Mouse (Mus musculus) cerebellum, adult 2 months (tissue): Measurements from ENCODE around the gene Lyl1. TPM values are rescaled to one million over a fixed set of nuclear protein-coding genes. Genes with fewer than 3 reads are reported as not detected.

ENCODE experiments used
- DNase-seq, 2 experiments: peaks; one replicate each; pipeline ENCODE4 v3.0.0; 2021
- H3K27ac ChIP-seq: fragments of 200-500 bp; 2 replicates; pipeline ENCODE4 v1.5.1; 2012; ENCODE audit warnings: low read length, control low read depth, inconsistent platforms; ENCODE audit not compliant: insufficient read depth
- H3K27me3 ChIP-seq: fragments of 200-500 bp; 2 replicates; pipeline ENCODE4 v1.6.1; 2012; ENCODE audit warnings: inconsistent platforms, mild to moderate bottlenecking, low read length, moderate library complexity; ENCODE audit not compliant: control insufficient read depth, insufficient read depth
- H3K4me1 ChIP-seq: fragments of 200-500 bp; 2 replicates; pipeline ENCODE4 v1.6.1; 2011; ENCODE audit warnings: low read length; ENCODE audit not compliant: control insufficient read depth, insufficient read depth
- H3K4me3 ChIP-seq: fragments of 200-500 bp; replicated peaks from 2 replicates; pipeline ENCODE3; 2011; ENCODE audit warnings: mild to moderate bottlenecking, low read depth, low read length, control low read depth; ENCODE audit not compliant: insufficient read depth
- CTCF ChIP-seq: fragments of 200-500 bp; IDR thresholded peaks from 2 replicates; pipeline ENCODE4 v1.5.1; 2011; ENCODE audit warnings: low read depth, mild to moderate bottlenecking, control low read depth, low read length, moderate library complexity, borderline replicate concordance; ENCODE audit not compliant: insufficient read depth
- POLR2A ChIP-seq: fragments of 200-500 bp; IDR thresholded peaks from 2 replicates; pipeline ENCODE4 v1.6.1; 2011; ENCODE audit warnings: low read length, control low read depth, borderline replicate concordance; ENCODE audit not compliant: insufficient read depth
- WGBS: fragments of 180-500 bp; shearing (Covaris S2); methylation state at CpG from one replicate; pipeline ENCODE4 v1.1.7; 2018; 5-methylcytosine and 5-hydroxymethylcytosine counted together
- polyA plus RNA-seq: library from polyadenylated mRNA; depleted of rRNA; stranded (reverse); fragments of >200 nt; gene quantifications from 2 replicates; pipeline ENCODE4 v1.2.3, GENCODE M21; 2012

Lyl1 gene
- polyA plus RNA-seq, 1 experiment: 1.7 TPM

DNA sequence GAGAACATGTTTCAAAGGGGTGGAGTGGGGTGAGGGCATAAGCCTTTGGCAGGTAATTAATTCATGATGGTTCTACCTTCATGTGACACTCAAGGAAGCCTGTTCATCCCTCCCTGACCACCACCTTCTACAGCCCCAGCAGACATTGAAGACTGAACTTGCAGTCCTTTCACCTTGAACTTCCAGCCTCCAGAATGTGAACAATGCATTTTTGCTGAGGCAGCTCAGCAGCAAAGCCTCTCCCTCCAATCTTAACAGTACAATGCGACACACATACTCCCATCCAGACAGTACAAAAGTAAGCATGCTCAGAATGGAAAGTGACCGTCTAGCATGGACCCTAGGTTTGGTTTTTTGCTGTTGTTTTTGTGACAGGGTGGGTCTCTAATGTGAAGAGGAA is 19.8 kb upstream of the Lyl1 start:
- Histone ChIP-seq H3K4me1 (peaks cover 19% of the 10 kb centered on the region), H3K27ac (no peak overlapping the region), H3K4me3 (no peak overlapping the region), H3K27me3 (no peaks in the 10 kb centered on the region)
- 80% methylated on average over 2 of the region's 2 CpGs for WGBS
- no peak for DNase-seq
- no peak for TF ChIP-seq POLR2A
- TF ChIP-seq CTCF: no peak

DNA sequence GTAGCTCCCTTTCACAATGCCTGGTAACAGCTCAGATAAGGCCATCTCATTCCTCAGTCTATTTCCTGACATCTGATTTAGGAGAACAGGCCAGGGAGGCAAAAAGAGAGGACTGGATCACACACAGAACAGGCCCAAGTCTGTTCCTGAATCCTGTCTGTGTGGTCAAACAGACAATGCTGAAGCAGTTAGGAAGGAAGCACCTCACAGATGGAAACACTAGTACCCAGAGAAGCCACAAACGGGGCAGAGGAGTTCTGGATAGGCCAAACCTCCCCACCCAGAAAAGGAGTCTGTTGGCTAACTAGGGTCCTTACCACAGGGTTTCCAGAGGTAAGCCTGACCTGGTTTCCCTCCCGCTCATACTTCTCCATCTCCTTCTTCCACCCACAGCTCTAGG is 19.0 kb upstream of the Lyl1 start:
- WGBS: 80% methylated on average over 2 of the region's 2 CpGs
- peaks cover 18% of the 10 kb centered on the region for H3K4me1 ChIP-seq
- H3K27ac ChIP-seq: no peak overlapping the region
- H3K27me3 ChIP-seq: no peaks in the 10 kb centered on the region
- TF ChIP-seq POLR2A (no peak), CTCF (no peak)
- no peak overlapping the region for H3K4me3 ChIP-seq
- DNase-seq: no peak

DNA sequence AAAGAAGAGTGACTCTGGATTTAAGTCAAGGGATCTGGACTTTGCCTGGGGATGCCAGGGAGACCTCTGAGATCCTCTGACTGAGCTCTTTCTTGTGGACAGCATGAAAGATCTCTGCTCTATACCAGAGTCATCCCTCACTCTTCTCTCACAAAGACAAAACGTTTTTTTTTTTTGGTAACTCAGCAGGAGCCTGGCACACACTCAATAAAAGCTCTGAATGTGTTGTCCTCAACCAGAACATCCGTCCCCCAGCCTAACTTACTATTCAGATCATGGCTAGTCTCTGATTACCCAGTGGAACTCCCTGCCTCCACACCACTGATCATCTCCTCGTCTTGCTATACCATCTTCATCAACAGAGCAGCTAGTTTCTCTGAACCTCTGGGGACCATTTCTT is 16.7 kb upstream of the Lyl1 start:
- DNase-seq: no peak
- H3K4me1 ChIP-seq: peaks cover 18% of the 10 kb centered on the region
- H3K4me3 ChIP-seq: no peak overlapping the region
- H3K27ac ChIP-seq: no peak overlapping the region
- TF ChIP-seq POLR2A: no peak
- no peak for TF ChIP-seq CTCF
- H3K27me3 ChIP-seq: no peaks in the 10 kb centered on the region
- 12% methylated on average over 3 of the region's 3 CpGs for WGBS

DNA sequence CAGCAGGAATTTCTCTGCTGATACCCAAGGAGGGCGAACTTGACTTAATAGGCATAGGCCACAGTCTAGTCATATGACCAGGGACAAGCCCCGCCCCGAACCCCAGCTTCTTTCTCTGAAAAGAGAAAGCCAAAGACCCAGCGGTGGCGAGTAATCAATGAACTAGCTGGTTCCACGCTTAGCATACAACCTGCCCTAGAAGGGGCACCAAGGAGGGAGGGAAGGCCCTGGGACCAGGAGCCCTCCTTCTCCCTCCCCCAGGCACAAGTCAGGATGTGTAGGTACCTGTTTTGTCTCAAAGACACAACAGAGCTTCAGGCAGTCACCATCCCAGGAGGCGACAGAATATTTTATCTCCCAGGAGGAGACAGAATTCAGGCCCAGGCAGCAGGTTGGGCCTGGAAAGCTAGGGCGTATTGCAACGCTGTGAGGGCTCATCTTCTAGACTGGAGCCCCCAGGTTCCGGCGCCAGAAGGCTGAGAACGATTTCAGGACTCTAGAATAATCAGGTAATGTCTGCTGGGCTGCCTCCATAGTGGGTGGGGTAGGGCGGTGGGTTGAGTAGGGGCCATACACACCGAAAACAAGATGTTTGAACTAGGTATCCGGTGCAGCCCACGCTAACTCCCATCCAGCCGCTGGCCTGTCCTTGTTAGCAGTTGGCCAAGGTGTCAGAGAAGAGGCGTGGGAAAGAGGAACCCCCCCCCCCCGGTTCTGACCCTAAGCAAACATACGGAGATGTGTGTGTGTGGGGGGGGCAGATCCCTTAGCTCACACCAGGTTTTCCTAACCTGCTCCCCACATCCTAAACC is 14.9 kb upstream of the Lyl1 start, which contains the start of gene Trmt1:
Gene Trmt1, plus strand, starts transcription at position 117 of the 812 bp plus-strand sequence.
- WGBS: 5% methylated on average over 20 of the region's 20 CpGs
- H3K4me3 ChIP-seq: peak within 1 kb of the TSS; percentile 88
- no peaks in the 10 kb centered on the region for H3K27me3 ChIP-seq
- peak in 1 of 2 experiments; percentile 44 for DNase-seq
- H3K4me1 ChIP-seq: peaks cover 18% of the 10 kb centered on the region
- peak within 1 kb of the TSS; percentile 38 for H3K27ac ChIP-seq
- TF ChIP-seq CTCF (no peak), POLR2A (no peak)

DNA sequence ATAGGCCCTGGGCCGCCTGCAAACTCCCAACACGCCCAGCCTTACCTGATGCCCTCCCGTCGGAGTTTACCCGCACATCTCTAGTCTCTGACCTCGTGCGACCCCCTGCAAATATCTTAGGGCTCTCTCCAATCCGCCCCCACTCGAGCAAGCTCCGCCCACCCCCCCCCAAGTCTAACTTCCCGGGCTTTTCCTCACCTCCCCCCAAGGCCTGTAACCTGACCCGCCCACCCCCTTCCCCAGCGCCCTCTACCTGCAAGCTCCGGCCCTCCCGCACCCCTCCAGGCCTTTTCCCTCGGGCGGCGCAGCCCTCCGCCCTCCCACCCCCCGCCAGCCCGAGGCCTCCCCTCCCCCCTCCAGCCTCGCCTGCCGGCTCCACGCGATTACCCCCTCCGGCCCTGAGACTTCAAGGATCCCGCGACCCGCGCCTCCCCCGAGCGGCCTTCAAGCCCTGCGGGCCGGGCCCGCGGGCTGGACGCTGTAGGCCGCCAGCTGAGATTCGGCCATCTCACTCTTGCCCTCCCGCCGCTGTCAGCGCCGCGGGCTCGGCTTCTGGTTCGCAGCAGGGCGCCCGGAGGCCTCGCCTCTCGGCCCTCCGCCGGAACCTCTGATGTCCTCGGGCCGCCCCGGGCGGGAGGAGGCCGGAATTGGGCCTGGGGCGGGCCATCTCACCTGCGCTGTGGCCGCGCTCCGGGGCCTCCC is 14.1 kb upstream of the Lyl1 start:
- no peak for TF ChIP-seq CTCF
- no peak for TF ChIP-seq POLR2A
- no peaks in the 10 kb centered on the region for H3K27me3 ChIP-seq
- H3K27ac ChIP-seq: peak overlapping the region; percentile 93
- peaks cover 18% of the 10 kb centered on the region for H3K4me1 ChIP-seq
- H3K4me3 ChIP-seq: peak overlapping the region; percentile 88
- peak in 1 of 2 experiments; percentile 29 for DNase-seq
- 2% methylated on average over 56 of the region's 62 CpGs for WGBS

DNA sequence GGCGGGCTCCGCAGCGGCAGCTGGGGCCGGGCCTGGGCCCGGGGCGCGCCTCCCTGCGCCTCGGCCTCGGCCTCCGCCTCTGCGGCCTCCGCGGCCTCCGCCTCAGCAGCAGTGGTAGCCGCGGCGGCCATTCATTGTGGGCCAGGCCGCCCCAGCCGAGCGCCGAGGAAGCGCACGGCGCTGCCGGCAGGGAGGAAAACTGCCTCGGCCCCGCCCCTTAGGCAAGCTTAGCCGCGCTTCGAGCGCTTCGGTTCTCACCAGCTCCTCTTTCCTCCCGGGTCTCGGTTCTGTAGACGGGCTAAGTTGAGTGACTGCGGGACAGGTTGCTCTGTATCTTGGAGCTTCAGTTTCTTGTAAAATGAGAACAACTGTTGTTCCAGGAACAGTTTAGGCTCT is 13.6 kb upstream of the Lyl1 start, which contains the start of gene Nacc1:
Gene Nacc1, minus strand, starts transcription at position 158 of the 396 bp plus-strand sequence.
- peak within 1 kb of the TSS; percentile 93 for H3K27ac ChIP-seq
- TF ChIP-seq CTCF: no peak
- TF ChIP-seq POLR2A: peak; percentile 48; the same call in 1 of the 2 replicates
- no peaks in the 10 kb centered on the region for H3K27me3 ChIP-seq
- peak; percentile 88 to 90 for DNase-seq
- H3K4me3 ChIP-seq: peak within 1 kb of the TSS; percentile 88
- under 1% methylated on average over 37 of the region's 37 CpGs for WGBS
- H3K4me1 ChIP-seq: peaks cover 18% of the 10 kb centered on the region

DNA sequence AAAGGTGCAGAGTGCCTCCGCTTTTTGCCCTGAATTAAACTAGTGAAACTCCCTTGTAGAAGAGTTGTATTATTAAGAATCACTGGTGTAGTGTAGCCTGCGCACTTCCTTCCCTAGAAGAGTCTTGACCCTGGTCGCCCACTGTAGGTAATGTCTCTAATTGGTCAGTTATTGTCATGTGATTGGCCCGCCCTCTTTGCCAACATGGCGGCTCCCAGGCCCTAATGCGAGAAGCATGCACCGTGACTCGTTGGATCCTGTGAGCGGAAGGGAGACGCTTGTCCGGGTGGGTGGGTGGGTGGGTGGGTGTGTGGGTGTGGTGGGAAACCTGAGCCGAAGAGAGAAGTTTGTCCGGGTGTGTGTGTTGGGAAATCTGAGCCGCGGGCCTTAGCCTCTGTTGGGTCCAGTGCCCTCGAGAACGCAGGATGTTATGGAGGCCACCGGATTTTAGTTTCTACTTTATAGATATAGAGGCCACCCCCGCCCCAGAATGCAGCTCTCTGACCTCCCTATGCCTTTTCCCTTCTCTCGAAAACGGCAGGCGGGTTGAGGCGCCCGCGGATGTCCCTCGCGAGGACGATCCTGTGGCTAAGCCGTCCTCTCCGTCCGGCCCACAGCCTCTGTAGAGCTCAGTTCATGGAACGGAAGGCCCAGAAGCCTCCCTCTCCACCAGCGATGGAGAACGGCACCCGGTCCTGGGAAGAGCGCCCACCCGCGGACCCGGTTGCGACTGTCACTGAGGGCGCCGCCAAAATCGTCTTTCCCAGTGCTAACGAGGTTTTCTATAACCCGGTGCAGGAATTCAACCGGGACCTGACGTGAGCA is 12.0 kb upstream of the Lyl1 start:
- peak; percentile 90 to 94 for DNase-seq
- Histone ChIP-seq H3K4me3 (peak overlapping the region; percentile 75), H3K27ac (no peak overlapping the region), H3K27me3 (no peaks in the 10 kb centered on the region), H3K4me1 (peaks cover 15% of the 10 kb centered on the region)
- under 1% methylated on average over 47 of the region's 47 CpGs for WGBS
- TF ChIP-seq CTCF (no peak), POLR2A (no peak)
